In genomic region chr10:44004221-44004751, GRCm38 (mm10) we compare ENCODE assay signal across 8 mouse cellular contexts.
DNase-seq lines count a peak whose midpoint lies in the region; ATAC-seq and TF ChIP-seq lines count a peak whose summit lies in the region.

No protein-coding gene starts in this region.

- H3K27ac ChIP-seq in left cerebral cortex, adult 2 months: no peak overlapping the region
- H3K27ac ChIP-seq in intestine, postnatal 0 days (ENCODE audit: low read depth, low read length): 0 out of 2 replicates have a peak overlapping the region, but pooled peaks have one; percentile 21
- H3K27ac ChIP-seq in liver, postnatal 0 days (ENCODE audit: low read depth): 0 out of 2 replicates have a peak overlapping the region, but pooled peaks have one; percentile 84

- no peaks in the 10 kb centered on the region for H3K36me3 ChIP-seq in intestine, postnatal 0 days (ENCODE audit: control insufficient read depth, insufficient read depth)
- no peaks in the 10 kb centered on the region for H3K36me3 ChIP-seq in liver, postnatal 0 days (replicated peaks; ENCODE audit: insufficient read depth, low read length)

- H3K27me3 ChIP-seq in intestine, postnatal 0 days (replicated peaks; ENCODE audit: control insufficient read depth, insufficient read depth, low read length): peaks cover 23% of the 10 kb centered on the region
- H3K27me3 ChIP-seq in liver, postnatal 0 days (ENCODE audit: insufficient read depth, low read length): peaks cover 40% of the 10 kb centered on the region

- 3% methylated on average over 32 of the region's 33 CpGs for WGBS in intestine, postnatal 0 days
- 2% methylated on average over 33 of the region's 33 CpGs for WGBS in liver, postnatal 0 days (ENCODE audit: insufficient replicate concordance)

- no peaks in the 10 kb centered on the region for H3K4me1 ChIP-seq in intestine, postnatal 0 days (replicated peaks; ENCODE audit: control insufficient read depth, insufficient read depth, low read length)
- H3K4me1 ChIP-seq in liver, postnatal 0 days (ENCODE audit: insufficient read depth): peaks cover 15% of the 10 kb centered on the region

- peak in 1 of 2 experiments; percentile 15 for DNase-seq in left cerebral cortex, adult 2 months (ENCODE audit: extremely low spot score in 1 of 2, low spot score in 2 of 2)
- no peak for DNase-seq in left cerebral cortex, adult 9 months (ENCODE audit: low spot score in 2 of 2)
- peak; percentile 35 for DNase-seq in adrenal gland, postnatal 25 days
- DNase-seq in heart, adult 18-20 months: peak; percentile 35 to 47
- DNase-seq in liver, postnatal 0 days: peak; percentile 39
- peak; percentile 51 for DNase-seq in retina, postnatal 1 day
- DNase-seq in left cerebral cortex, adult 11 months (ENCODE audit: low spot score): no peak

- no peaks in the 10 kb centered on the region for H3K9me3 ChIP-seq in intestine, postnatal 0 days (ENCODE audit: control insufficient read depth)
- no peaks in the 10 kb centered on the region for H3K9me3 ChIP-seq in liver, postnatal 0 days (ENCODE audit: low read length)

- TF ChIP-seq CTCF in left cerebral cortex, adult 2 months (IDR thresholded peaks at IDR 0.05): no peak
- no peak for TF ChIP-seq CTCF in intestine, postnatal 0 days (IDR thresholded peaks at IDR 0.05; ENCODE audit: low read depth)
- TF ChIP-seq CTCF in liver, postnatal 0 days (IDR thresholded peaks at IDR 0.05; ENCODE audit: low read depth): no peak

- H3K9ac ChIP-seq in intestine, postnatal 0 days (ENCODE audit: low read depth, low read length): peak overlapping the region; percentile 78
- H3K9ac ChIP-seq in liver, postnatal 0 days (replicated peaks): peak overlapping the region; percentile 80

- ATAC-seq in intestine, postnatal 0 days: no peak
- no peak for ATAC-seq in liver, postnatal 0 days

- no peak for TF ChIP-seq EP300 in liver, postnatal 0 days (IDR thresholded peaks at IDR 0.05; ENCODE audit: low read depth)

- intact Hi-C loops in left cerebral cortex, adult 2 months (cut with DNase I): no loop called here

- peak overlapping the region; percentile 46 for H3K4me3 ChIP-seq in left cerebral cortex, adult 2 months
- H3K4me3 ChIP-seq in intestine, postnatal 0 days (ENCODE audit: low read depth, low read length): peak overlapping the region; percentile 87
- H3K4me3 ChIP-seq in liver, postnatal 0 days (ENCODE audit: low read depth, low read length): peak overlapping the region; percentile 83

- H3K4me2 ChIP-seq in intestine, postnatal 0 days (replicated peaks; ENCODE audit: low read depth): peak overlapping the region; percentile 73
- peak overlapping the region; percentile 83 for H3K4me2 ChIP-seq in liver, postnatal 0 days (ENCODE audit: low read depth, low read length)

Comparison
In these comparisons a context has a peak if more than half of its experiments do, and no peak if none do; other contexts are left out.
1. DNase-seq: peak in adrenal gland, postnatal 25 days (single experiment), heart, adult 18-20 months (2 of 2), liver, postnatal 0 days (single experiment) and retina, postnatal 1 day (single experiment); none in left cerebral cortex, adult 9 months (0 of 2) and left cerebral cortex, adult 11 months (single experiment).
2. Peak in every context shown above with its lines, with median percentiles within 50 percentile points of each other: H3K4me3 ChIP-seq.